Mouse (Mus musculus): Measurements from ENCODE around the gene Fam172a.

DNA sequence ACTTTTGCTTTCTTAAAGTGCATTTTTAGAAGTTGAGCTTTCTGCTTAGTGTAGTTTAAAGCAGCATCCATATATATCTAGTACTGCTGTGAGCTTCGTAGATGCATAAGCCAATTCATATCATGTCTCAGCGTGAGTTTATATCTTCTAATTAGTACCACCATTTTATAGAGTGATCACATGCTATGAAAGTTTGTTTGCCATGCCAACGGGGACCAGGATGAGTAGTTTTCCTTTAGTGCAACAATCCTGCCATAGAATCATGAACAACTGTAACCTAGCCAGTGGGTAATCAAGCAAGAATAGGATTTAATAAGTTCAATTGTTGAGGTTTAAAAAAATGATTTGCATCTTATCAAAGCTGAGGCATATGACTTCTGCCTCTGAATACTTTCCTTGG lies 398.8 kb downstream of the Fam172a start:
- TF ChIP-seq CTCF (IDR thresholded peaks at IDR 0.05; ENCODE audit: low read depth, low read length) (no peak), GATA1 (IDR thresholded peaks at IDR 0.05; ENCODE audit: borderline replicate concordance, low read length) (no peak), POLR2AphosphoS5 (IDR thresholded peaks at IDR 0.05; ENCODE audit: insufficient replicate concordance, low read depth, low read length) (no peak), TAL1 (conservative IDR thresholded peaks at IDR 0.05; ENCODE audit: low read depth, low read length) (no peak), GATA2 (IDR thresholded peaks at IDR 0.05; ENCODE audit: borderline replicate concordance, low read depth, low read length) (no peak)

All from G1E (cell line).